Mouse (Mus musculus): ENCODE results near the gene Lhfpl4. TPM values are rescaled to one million over a fixed set of nuclear protein-coding genes. Genes with fewer than 3 reads are reported as not detected.

The Lhfpl4 gene
- polyA plus RNA-seq (2016; fragmentation: Nextera tagmentation; extraction: Ambion mirVana) = 0.44 and 0.70 TPM in 2 replicates

GRCm38 (mm10) chr6:113194841-113195595 is at the start of gene Lhfpl4:
TSS of gene Lhfpl4 (minus strand) at chr6:113195384.
- Histone ChIP-seq H3K36me3 (no peaks in the 10 kb centered on the region), H3K27me3 (replicated peaks) (peaks cover 76% of the 10 kb centered on the region), H3K4me1 (peaks cover 12% of the 10 kb centered on the region; the same call in 1 of the 2 replicates), H3K9ac (no peak within 1 kb of the TSS), H3K27ac (no peak within 1 kb of the TSS), H3K9me3 (replicated peaks) (no peaks in the 10 kb centered on the region), H3K4me3 (peak within 1 kb of the TSS; percentile 45), H3K4me2 (peak within 1 kb of the TSS; percentile 65)
- no peak for ATAC-seq
- WGBS (ENCODE audit: insufficient replicate concordance) = 4% methylated on average over 34 of the region's 66 CpGs

GRCm38 (mm10) chr6:113242753-113243152 is 47.6 kb upstream of the Lhfpl4 start:
- no peak for ATAC-seq
- Histone ChIP-seq H3K4me3 (no peak overlapping the region), H3K4me2 (no peak overlapping the region), H3K4me1 (peaks cover 28% of the 10 kb centered on the region), H3K9me3 (replicated peaks) (no peaks in the 10 kb centered on the region), H3K27me3 (replicated peaks) (no peaks in the 10 kb centered on the region), H3K9ac (no peak overlapping the region), H3K36me3 (peaks cover 49% of the 10 kb centered on the region), H3K27ac (no peak overlapping the region)
- WGBS (ENCODE audit: insufficient replicate concordance) = 48% methylated on average over 1 of the region's 1 CpGs

GRCm38 (mm10) chr6:113238442-113238841 is 43.3 kb upstream of the Lhfpl4 start:
- H3K36me3 ChIP-seq = peaks cover 30% of the 10 kb centered on the region
- ATAC-seq = no peak; the same call in 1 of the 2 replicates
- 13% methylated on average over 6 of the region's 6 CpGs for WGBS (ENCODE audit: insufficient replicate concordance)
- H3K27ac ChIP-seq = peak overlapping the region; percentile 82; the same call in 1 of the 2 replicates
- H3K4me3 ChIP-seq = peak overlapping the region; percentile 97
- peak overlapping the region; percentile 94 for H3K9ac ChIP-seq
- no peaks in the 10 kb centered on the region for H3K9me3 ChIP-seq (replicated peaks)
- H3K4me2 ChIP-seq = peak overlapping the region; percentile 80
- peaks cover 34% of the 10 kb centered on the region for H3K4me1 ChIP-seq
- H3K27me3 ChIP-seq (replicated peaks) = 0 out of 2 replicates have a peak, but pooled peaks cover 3% of the 10 kb centered on the region

GRCm38 (mm10) chr6:113237542-113238270 is 42.5 kb upstream of the Lhfpl4 start, which contains the start of gene Mtmr14:
TSS of gene Mtmr14 (plus strand) at chr6:113237843.
- peak within 1 kb of the TSS; percentile 97 for H3K4me3 ChIP-seq
- ATAC-seq = peak; percentile 98
- no peaks in the 10 kb centered on the region for H3K9me3 ChIP-seq (replicated peaks)
- peak within 1 kb of the TSS; percentile 94 for H3K9ac ChIP-seq
- peak within 1 kb of the TSS; percentile 82 for H3K27ac ChIP-seq
- WGBS (ENCODE audit: insufficient replicate concordance) = under 1% methylated on average over 55 of the region's 55 CpGs
- peaks cover 29% of the 10 kb centered on the region for H3K4me1 ChIP-seq
- H3K4me2 ChIP-seq = peak within 1 kb of the TSS; percentile 80
- H3K36me3 ChIP-seq = peaks cover 25% of the 10 kb centered on the region
- 0 out of 2 replicates have a peak, but pooled peaks cover 3% of the 10 kb centered on the region for H3K27me3 ChIP-seq (replicated peaks)

- H3K27ac ChIP-seq = no peak overlapping the region
- H3K4me1 ChIP-seq = peaks cover 26% of the 10 kb centered on the region
- ATAC-seq = no peak
- H3K9me3 ChIP-seq (replicated peaks) = 0 out of 2 replicates have a peak, but pooled peaks cover 5% of the 10 kb centered on the region
- H3K27me3 ChIP-seq (replicated peaks) = 0 out of 2 replicates have a peak, but pooled peaks cover 3% of the 10 kb centered on the region
- no peak overlapping the region for H3K4me3 ChIP-seq
- no peak overlapping the region for H3K9ac ChIP-seq
- H3K4me2 ChIP-seq = no peak overlapping the region
- WGBS (ENCODE audit: insufficient replicate concordance) = 64% methylated on average over 5 of the region's 5 CpGs
- H3K36me3 ChIP-seq = peaks cover 5% of the 10 kb centered on the region
Measured at GRCm38 (mm10) chr6:113235141-113235540, 40.0 kb upstream of the Lhfpl4 start.

GRCm38 (mm10) chr6:113226705-113227104 is 31.5 kb upstream of the Lhfpl4 start:
- no peaks in the 10 kb centered on the region for H3K36me3 ChIP-seq

GRCm38 (mm10) chr6:113225798-113226197 is 30.6 kb upstream of the Lhfpl4 start:
- Histone ChIP-seq H3K9me3 (replicated peaks) (no peaks in the 10 kb centered on the region), H3K4me1 (no peaks in the 10 kb centered on the region), H3K27ac (no peak overlapping the region), H3K36me3 (no peaks in the 10 kb centered on the region), H3K9ac (no peak overlapping the region), H3K4me3 (no peak overlapping the region), H3K27me3 (replicated peaks) (0 out of 2 replicates have a peak, but pooled peaks cover 3% of the 10 kb centered on the region), H3K4me2 (no peak overlapping the region)
- ATAC-seq = no peak
- 43% methylated on average over 4 of the region's 4 CpGs for WGBS (ENCODE audit: insufficient replicate concordance)

More at GRCm38 (mm10) chr6:113226705-113227104, 31.5 kb upstream of the Lhfpl4 start:
- no peak for ATAC-seq
- Histone ChIP-seq H3K4me2 (no peak overlapping the region), H3K9ac (no peak overlapping the region), H3K27me3 (replicated peaks) (0 out of 2 replicates have a peak, but pooled peaks cover 3% of the 10 kb centered on the region), H3K4me3 (no peak overlapping the region), H3K4me1 (no peaks in the 10 kb centered on the region), H3K9me3 (replicated peaks) (0 out of 2 replicates have a peak, but pooled peaks cover 5% of the 10 kb centered on the region), H3K27ac (no peak overlapping the region)

- 49% methylated on average over 2 of the region's 2 CpGs for WGBS (ENCODE audit: insufficient replicate concordance)
- no peak for ATAC-seq
- Histone ChIP-seq H3K9me3 (replicated peaks) (no peaks in the 10 kb centered on the region), H3K36me3 (no peaks in the 10 kb centered on the region), H3K9ac (no peak overlapping the region), H3K27me3 (replicated peaks) (no peaks in the 10 kb centered on the region), H3K27ac (no peak overlapping the region), H3K4me3 (no peak overlapping the region), H3K4me1 (no peaks in the 10 kb centered on the region), H3K4me2 (no peak overlapping the region)
Measured at GRCm38 (mm10) chr6:113216280-113216679, 21.1 kb upstream of the Lhfpl4 start.

GRCm38 (mm10) chr6:113195596-113195992 is 410 bp upstream of the Lhfpl4 start:
- Histone ChIP-seq H3K4me3 (no peak overlapping the region), H3K9ac (no peak overlapping the region), H3K27ac (no peak overlapping the region), H3K4me2 (peak overlapping the region; percentile 65), H3K27me3 (replicated peaks) (peaks cover 76% of the 10 kb centered on the region), H3K36me3 (no peaks in the 10 kb centered on the region), H3K4me1 (peaks cover 12% of the 10 kb centered on the region; the same call in 1 of the 2 replicates), H3K9me3 (replicated peaks) (no peaks in the 10 kb centered on the region)
- 12% methylated on average over 9 of the region's 9 CpGs for WGBS (ENCODE audit: insufficient replicate concordance)
- no peak for ATAC-seq

- peak overlapping the region; percentile 65 for H3K4me2 ChIP-seq
- H3K9ac ChIP-seq = no peak overlapping the region
- H3K4me3 ChIP-seq = no peak overlapping the region
- no peaks in the 10 kb centered on the region for H3K36me3 ChIP-seq
- H3K27ac ChIP-seq = no peak overlapping the region
- 5% methylated on average over 5 of the region's 5 CpGs for WGBS (ENCODE audit: insufficient replicate concordance)
- H3K9me3 ChIP-seq (replicated peaks) = no peaks in the 10 kb centered on the region
- no peak for ATAC-seq
- H3K4me1 ChIP-seq = peaks cover 12% of the 10 kb centered on the region; the same call in 1 of the 2 replicates
- peaks cover 76% of the 10 kb centered on the region for H3K27me3 ChIP-seq (replicated peaks)
Measured at GRCm38 (mm10) chr6:113194517-113194840, 705 bp downstream of the Lhfpl4 start.

- WGBS (ENCODE audit: insufficient replicate concordance) = 6% methylated on average over 46 of the region's 46 CpGs
- Histone ChIP-seq H3K9me3 (replicated peaks) (no peaks in the 10 kb centered on the region), H3K27me3 (replicated peaks) (peaks cover 73% of the 10 kb centered on the region), H3K4me3 (no peak overlapping the region), H3K36me3 (no peaks in the 10 kb centered on the region), H3K9ac (no peak overlapping the region), H3K4me1 (peaks cover 12% of the 10 kb centered on the region; the same call in 1 of the 2 replicates), H3K27ac (no peak overlapping the region), H3K4me2 (peak overlapping the region; percentile 25)
- no peak for ATAC-seq
Measured at GRCm38 (mm10) chr6:113193765-113194460, 1.3 kb downstream of the Lhfpl4 start.
